ENCODE assay signal across 15 mouse cellular contexts in the genomic region with DNA sequence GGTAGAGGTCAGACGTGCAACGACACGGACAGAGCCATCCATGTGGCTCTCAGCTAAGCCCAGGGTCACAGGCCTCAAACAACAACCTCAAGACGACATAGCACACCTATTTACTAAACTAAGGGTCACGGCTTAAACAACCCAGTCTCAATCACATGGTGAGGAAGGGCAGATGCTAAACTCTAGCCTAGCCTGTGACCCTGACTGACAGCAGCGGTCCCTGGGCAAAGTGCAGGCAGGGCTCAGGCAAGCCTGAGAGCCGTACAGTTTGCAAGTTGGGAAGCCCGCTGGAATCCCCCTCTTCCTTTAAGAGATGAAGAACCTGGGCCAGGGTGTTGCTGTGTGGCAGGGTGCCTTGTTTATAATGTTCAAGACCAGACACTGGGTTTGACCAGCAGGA. TPM values are rescaled to one million over a fixed set of nuclear protein-coding genes. Genes with fewer than 3 reads are reported as not detected.
DNase-seq lines count a peak whose midpoint lies in the region; ATAC-seq lines count a peak whose summit lies in the region.
"Had no signal": no experiment of that assay in that cellular context is flagged by ENCODE, and none has a peak within 500 bp of the region (broad histone marks: within the 10 kb centered on the region; RNA-seq: fewer than 3 reads in every experiment).

No protein-coding gene starts in this region.

- no peak for ATAC-seq in heart, embryonic 12.5 days (ENCODE audit: insufficient number of reproducible peaks, low FRiP score)
- ATAC-seq in liver, embryonic 12.5 days: 0 out of 2 replicates have a peak, but pooled peaks have one; percentile 5
- peak; percentile 14; the same call in 1 of the 2 replicates for ATAC-seq in forebrain, embryonic 15.5 days (replicated peaks)

- H3K4me3 ChIP-seq in heart, embryonic 12.5 days: no peak overlapping the region
- H3K4me3 ChIP-seq in liver, embryonic 12.5 days: no peak overlapping the region
- no peak overlapping the region for H3K4me3 ChIP-seq in forebrain, embryonic 15.5 days
- H3K4me3 ChIP-seq: erythroblast, embryonic 14.5 days; lung, embryonic 15.5 days; midbrain, embryonic 10.5 days had no signal

- no peaks in the 10 kb centered on the region for H3K9me3 ChIP-seq in heart, embryonic 12.5 days (replicated peaks)
- H3K9me3 ChIP-seq in liver, embryonic 12.5 days (replicated peaks): no peaks in the 10 kb centered on the region
- no peaks in the 10 kb centered on the region for H3K9me3 ChIP-seq in forebrain, embryonic 15.5 days
- H3K9me3 ChIP-seq: lung, embryonic 15.5 days; midbrain, embryonic 10.5 days had no signal

- H3K36me3 ChIP-seq in heart, embryonic 12.5 days: peaks cover 5% of the 10 kb centered on the region
- no peaks in the 10 kb centered on the region for H3K36me3 ChIP-seq in liver, embryonic 12.5 days
- no peaks in the 10 kb centered on the region for H3K36me3 ChIP-seq in forebrain, embryonic 15.5 days
- H3K36me3 ChIP-seq: lung, embryonic 15.5 days; midbrain, embryonic 10.5 days had no signal

- DNase-seq in heart, postnatal 4 days: no peak
- no peak for DNase-seq in liver
- peak; percentile 81 for DNase-seq in yolk sac, embryonic 10.5 days (ENCODE audit: low spot score)
- no peak for DNase-seq in gastrocnemius, postnatal 14 days
- DNase-seq in ovary, adult 18-20 months (ENCODE audit: low spot score): no peak
- DNase-seq: B cell, adult 2 months; cerebellum, adult 9-11 months; gastrocnemius, postnatal 10 days; thymus, adult 2 months had no signal

- H3K27me3 ChIP-seq in heart, embryonic 12.5 days (replicated peaks): no peaks in the 10 kb centered on the region
- peaks cover 13% of the 10 kb centered on the region for H3K27me3 ChIP-seq in liver, embryonic 12.5 days (replicated peaks)
- H3K27me3 ChIP-seq in forebrain, embryonic 15.5 days: no peaks in the 10 kb centered on the region
- H3K27me3 ChIP-seq: lung, embryonic 15.5 days had no signal

- intact Hi-C loops in gastrocnemius, postnatal 14 days (cut with DNase I; ENCODE audit: low total_unique reads): no loop called here

- H3K27ac ChIP-seq in heart, embryonic 12.5 days (ENCODE audit: poor library complexity, severe bottlenecking): peak overlapping the region; percentile 93
- no peak overlapping the region for H3K27ac ChIP-seq in liver, embryonic 12.5 days
- 0 out of 2 replicates have a peak overlapping the region, but pooled peaks have one; percentile 27 for H3K27ac ChIP-seq in forebrain, embryonic 15.5 days (replicated peaks)
- H3K27ac ChIP-seq: lung, embryonic 15.5 days had no signal

- WGBS in heart, embryonic 12.5 days: 57% methylated on average over 8 of the region's 8 CpGs
- WGBS in liver, embryonic 12.5 days (ENCODE audit: insufficient replicate concordance): 56% methylated on average over 8 of the region's 8 CpGs
- WGBS in forebrain, embryonic 15.5 days: 33% methylated on average over 8 of the region's 8 CpGs

- H3K9ac ChIP-seq in heart, embryonic 12.5 days: no peak overlapping the region; the same call in 1 of the 2 replicates
- H3K9ac ChIP-seq in liver, embryonic 12.5 days: no peak overlapping the region
- no peak overlapping the region for H3K9ac ChIP-seq in forebrain, embryonic 15.5 days (replicated peaks)
- H3K9ac ChIP-seq: lung, embryonic 15.5 days had no signal

- peaks cover 77% of the 10 kb centered on the region for H3K4me1 ChIP-seq in heart, embryonic 12.5 days (replicated peaks)
- peaks cover 23% of the 10 kb centered on the region; the same call in 1 of the 2 replicates for H3K4me1 ChIP-seq in liver, embryonic 12.5 days
- H3K4me1 ChIP-seq in forebrain, embryonic 15.5 days: peaks cover 14% of the 10 kb centered on the region

- no peak overlapping the region for H3K4me2 ChIP-seq in heart, embryonic 12.5 days
- H3K4me2 ChIP-seq in liver, embryonic 12.5 days: no peak overlapping the region
- H3K4me2 ChIP-seq in forebrain, embryonic 15.5 days (replicated peaks): no peak overlapping the region
- H3K4me2 ChIP-seq: lung, embryonic 15.5 days had no signal

RNA-seq across cellular contexts. Expression of a gene that starts 36.6 kb away (rescaled TPM):
- polyA plus RNA-seq in heart, embryonic 12.5 days (2016; fragmentation: Nextera tagmentation; extraction: Ambion mirVana): 18.4 and 18.7 TPM in 2 replicates
- total RNA-seq in heart, postnatal 4 days (2021): 10 to 100 TPM; 42.1 to 43.3 TPM
- 1.3 and 1.4 TPM in 2 replicates for polyA plus RNA-seq in liver, embryonic 12.5 days (2016; fragmentation: Nextera tagmentation; extraction: Ambion mirVana)
- 2.8 and 3.0 TPM in 2 replicates for polyA plus RNA-seq in forebrain, embryonic 15.5 days (2015; fragmentation: Nextera tagmentation; extraction: Ambion mirVana)
- 10 to 100 TPM in 1 of 2 experiments, 1 to 10 TPM in 1; 7.3 to 12.1 TPM for total RNA-seq in gastrocnemius, postnatal 14 days (2021)
- polyA plus RNA-seq: erythroblast, embryonic 14.5 days had no signal

RNA-seq across cellular contexts. Expression of a gene that starts 42.2 kb away (rescaled TPM):
- 5.6 and 6.8 TPM in 2 replicates for polyA plus RNA-seq in heart, embryonic 12.5 days (2016; fragmentation: Nextera tagmentation; extraction: Ambion mirVana)
- total RNA-seq in heart, postnatal 4 days (2021): 1 to 10 TPM; 6.9 to 8.2 TPM
- 3.6 and 4.2 TPM in 2 replicates for polyA plus RNA-seq in liver, embryonic 12.5 days (2016; fragmentation: Nextera tagmentation; extraction: Ambion mirVana)
- polyA plus RNA-seq in forebrain, embryonic 15.5 days (2015; fragmentation: Nextera tagmentation; extraction: Ambion mirVana): 13.2 and 13.9 TPM in 2 replicates
- 1 to 10 TPM; 3.8 to 5.4 TPM for total RNA-seq in gastrocnemius, postnatal 14 days (2021)
